Mouse (Mus musculus) erythroblast, adult 5-6 weeks (primary cell): Measurements from ENCODE around the gene Hs3st3a1. TPM values are rescaled to one million over a fixed set of nuclear protein-coding genes. Genes with fewer than 3 reads are reported as not detected.

ENCODE experiments used
- ATAC-seq: replicated peaks from 2 replicates; pipeline ENCODE4 v1.8.0; 2016; ENCODE audit warnings: moderate number of reproducible peaks, mild to moderate bottlenecking, moderate TSS enrichment, inconsistent platforms; ENCODE audit not compliant: poor library complexity, low FRiP score, severe bottlenecking
- total RNA-seq, 2 experiments: library from RNA; stranded (forward) in 1 of 2; stranded (reverse) in 1 of 2; fragments of 150-400 nt in 1 of 2; fragments of 200-764, 138-1000 nt in 1 of 2; gene quantifications; 2 replicates each; pipeline versions ENCODE4 v1.2.3 to v1.2.4; 2015 to 2017; ENCODE audit warnings: low replicate concordance in 2 of 2

The Hs3st3a1 gene
- not detected in 2 replicates for total RNA-seq (2015; ENCODE audit: low replicate concordance)
- total RNA-seq (2017; ENCODE audit: low replicate concordance): not detected in 2 replicates

DNA sequence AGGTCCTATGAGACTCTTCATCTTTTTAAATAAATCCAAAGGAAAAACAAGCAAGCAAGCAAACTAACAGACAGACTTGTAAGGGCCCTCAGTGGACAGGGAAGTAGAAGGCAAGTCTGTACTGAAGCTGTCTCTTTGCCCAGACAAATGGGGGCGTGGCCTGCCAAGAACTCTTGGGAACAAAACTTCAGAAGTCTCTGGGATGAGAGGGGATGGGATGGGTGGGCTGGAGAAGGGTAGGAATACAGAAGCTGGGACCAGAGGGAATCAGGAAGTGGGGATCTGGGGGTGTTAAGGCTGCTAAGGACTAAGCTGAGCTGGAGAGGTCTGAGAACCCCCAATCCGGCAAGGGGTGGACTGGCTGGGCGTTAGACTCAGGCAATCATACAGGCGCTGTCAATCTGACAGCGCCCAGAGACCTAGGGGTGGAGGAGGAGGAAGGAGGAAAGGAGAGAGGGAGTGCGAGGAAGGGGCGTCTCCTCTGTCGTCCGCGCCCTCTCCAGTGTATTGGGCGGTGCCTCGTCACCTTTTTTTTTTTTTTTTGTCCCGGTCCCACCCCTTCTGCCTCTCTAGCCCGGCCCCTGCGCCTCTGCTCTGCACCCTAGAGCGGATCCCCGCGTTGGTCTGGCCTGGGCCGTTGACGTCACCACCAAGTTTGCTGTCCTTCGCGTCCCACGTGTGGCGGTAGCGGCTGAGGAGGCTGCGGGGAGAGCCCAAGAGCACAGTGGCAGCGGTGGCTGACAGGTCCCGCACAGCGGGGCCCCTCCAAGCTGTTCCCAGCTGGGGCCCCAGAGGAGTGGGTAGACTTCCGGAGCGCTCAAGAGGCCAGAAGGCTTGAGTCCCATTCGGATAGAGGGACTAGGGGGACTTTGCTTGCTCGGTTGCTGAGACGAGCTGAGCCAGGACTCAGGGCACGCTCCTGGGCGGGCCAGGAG, at the start of gene Hs3st3a1:
TSS of gene Hs3st3a1 (plus strand) at position 722 of the 935 bp plus-strand sequence.
- no peak for ATAC-seq

DNA sequence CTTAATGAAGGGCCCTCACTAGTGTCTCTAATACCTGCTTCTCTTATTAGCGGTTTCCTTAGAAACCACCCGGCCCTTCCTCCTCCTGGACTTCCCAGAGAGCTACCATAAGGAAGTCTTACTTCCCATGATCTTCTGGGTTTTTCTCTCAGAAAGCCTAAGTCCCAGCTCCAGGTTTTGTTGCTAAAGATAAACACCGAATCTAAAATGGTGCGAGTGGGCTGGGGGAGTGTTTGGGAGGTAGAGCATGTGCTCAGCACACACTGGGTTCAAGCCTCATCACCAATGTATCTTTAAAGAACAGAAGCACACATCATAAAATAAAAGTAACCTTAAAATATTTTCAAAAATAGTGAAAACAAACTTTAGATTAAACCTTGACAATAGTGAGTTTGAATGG, 48.8 kb upstream of the Hs3st3a1 start:
- ATAC-seq: no peak

DNA sequence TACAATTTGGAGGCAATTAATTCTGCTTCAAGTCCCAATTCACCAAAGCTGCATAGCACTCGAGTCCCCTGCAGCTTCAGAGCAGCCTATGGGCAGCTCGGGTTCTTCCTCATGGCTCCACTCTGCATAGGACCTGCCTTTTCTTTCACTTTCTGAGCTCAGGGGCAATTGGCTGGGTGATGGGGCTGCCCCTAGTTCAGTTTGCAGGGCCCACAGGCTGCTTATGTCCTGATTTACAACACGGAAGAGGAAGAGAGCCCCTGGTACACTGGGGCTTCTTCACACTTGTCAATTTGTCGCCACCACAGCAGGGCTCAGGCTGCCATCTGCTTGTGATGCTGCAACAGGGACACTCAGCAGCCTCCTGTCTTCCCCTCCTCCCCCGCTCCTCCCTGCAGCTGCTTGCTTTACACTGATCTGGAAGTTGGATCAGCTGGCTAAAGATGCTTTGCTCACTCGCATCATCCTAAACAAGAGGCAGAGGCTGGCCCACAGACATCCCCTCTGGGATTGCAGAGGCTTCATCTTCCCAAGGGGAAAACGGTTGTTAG, 38.7 kb upstream of the Hs3st3a1 start:
- ATAC-seq: no peak

DNA sequence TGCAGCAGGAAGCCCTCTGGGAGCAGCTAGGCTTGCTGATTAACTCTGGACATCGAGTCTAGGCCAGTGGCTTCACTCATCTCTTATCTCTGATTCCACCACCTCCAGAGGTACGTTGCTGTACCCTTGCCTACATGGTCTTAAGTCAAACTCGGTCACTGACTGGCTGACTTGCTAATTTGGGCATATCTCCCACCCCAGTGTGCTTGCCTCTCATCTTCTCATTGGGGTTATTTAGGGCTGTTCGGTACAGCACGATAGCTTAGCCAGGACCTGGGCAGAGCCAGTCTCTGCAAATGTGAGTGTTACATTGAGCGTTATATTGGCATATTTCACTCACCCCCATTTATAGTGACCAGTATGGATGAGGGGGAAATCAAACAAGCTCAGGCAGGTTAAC, 38.2 kb upstream of the Hs3st3a1 start:
- ATAC-seq: no peak

DNA sequence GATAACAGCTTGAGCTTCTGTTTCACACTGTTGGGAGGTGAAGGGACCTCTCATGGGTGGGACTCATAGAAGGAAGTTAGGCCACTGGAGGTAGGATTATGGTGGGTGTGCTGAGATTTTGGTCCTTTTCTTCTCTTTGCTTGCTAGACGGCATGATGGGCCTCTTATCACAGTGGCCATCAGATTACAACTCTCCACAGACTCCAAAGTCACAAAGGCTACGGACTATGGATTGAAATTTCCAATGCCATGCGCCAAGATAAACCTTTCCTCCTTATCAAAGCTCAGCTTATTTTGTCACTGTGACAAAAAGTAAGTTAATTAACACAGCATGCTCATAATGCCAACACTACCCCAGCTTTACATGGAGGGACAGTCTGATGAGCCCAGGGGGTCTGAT, 37.5 kb upstream of the Hs3st3a1 start:
- ATAC-seq: no peak

DNA sequence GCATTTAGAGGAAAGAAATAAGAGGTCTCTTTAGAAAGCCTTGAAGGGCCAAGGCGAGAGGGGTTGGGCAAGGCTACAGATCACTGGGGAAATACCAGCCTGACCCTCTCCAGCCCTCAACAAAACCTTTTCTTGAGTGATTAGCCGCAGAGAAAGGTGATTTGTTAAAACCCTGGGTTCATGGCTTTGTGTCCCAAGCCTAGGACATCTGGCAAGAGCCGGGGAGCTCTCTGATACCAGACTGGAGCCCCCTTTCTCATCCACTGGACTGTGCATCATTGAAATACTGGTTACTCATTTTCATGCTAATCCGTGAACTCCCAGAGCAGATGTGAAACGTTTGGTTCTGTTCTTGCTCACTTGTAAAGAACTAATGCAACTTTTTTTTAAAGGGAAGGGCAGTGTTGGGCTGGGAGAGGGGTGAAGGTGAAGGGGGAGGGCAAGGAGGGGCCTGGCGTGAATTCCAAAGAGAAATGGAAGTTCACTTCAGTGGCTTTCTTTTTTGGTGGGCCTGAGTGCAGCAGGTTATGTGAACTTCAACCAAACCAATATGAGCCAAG, 34.5 kb upstream of the Hs3st3a1 start:
- ATAC-seq: no peak

DNA sequence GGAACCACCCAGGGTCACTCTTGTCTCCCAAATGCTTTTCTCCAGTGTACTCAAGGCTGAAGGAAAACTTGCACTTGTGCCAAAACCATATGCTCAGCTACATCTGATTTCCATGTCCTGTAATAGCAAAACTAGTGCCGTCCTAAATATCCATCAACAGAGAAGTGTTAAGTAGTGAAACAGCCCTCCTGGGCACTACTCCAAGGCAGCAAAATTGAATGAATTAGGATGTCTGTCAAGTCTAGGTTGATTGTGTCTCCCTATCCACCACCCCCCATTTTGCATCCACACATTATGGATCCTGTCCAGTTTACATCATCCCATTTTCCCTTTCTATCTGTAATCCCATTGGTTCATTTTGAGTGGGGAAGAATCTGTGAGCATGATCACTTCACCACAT, 16.2 kb upstream of the Hs3st3a1 start:
- ATAC-seq: no peak

DNA sequence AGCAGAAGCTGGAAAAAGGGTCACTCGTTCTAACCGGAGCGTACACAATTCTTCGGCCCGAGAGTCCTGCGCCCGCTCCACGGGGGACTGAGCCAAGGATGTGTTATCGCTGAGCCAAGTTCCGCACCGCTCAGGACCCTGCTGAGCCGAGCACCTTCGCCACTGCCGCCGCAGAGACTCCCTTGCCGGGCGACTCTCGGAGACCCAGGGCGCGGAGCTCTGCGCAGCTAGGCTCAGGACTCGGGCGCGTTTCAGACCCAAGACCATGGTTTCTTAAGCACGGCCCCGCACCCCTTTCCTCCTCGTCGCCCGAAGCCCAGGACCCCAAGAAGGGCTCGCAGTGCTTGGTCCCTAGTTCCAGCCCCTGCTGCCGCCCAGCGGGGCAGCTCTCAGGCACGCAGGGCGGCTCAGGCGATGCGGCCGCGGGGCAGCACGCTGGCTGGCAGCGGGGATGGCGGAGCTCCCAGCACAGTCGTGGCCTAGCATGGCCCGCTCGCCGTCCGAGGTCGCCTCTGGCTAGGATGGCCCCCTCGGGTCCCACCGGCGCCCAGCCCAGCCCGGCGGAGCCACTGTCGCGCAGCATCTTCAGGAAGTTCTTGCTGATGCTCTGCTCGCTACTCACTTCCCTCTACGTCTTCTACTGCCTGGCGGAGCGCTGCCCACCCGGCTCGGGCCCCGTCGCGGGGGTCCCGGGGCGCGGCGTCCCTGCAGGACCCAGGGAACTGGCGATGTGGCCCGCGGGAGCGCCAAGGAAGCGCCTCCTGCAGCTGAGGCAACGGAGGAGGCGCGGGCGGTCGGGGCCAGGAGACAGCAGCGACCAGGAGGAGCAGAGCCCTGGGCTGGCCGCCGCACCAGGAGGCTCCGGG, 647 bp downstream of the Hs3st3a1 start:
- no peak for ATAC-seq

DNA sequence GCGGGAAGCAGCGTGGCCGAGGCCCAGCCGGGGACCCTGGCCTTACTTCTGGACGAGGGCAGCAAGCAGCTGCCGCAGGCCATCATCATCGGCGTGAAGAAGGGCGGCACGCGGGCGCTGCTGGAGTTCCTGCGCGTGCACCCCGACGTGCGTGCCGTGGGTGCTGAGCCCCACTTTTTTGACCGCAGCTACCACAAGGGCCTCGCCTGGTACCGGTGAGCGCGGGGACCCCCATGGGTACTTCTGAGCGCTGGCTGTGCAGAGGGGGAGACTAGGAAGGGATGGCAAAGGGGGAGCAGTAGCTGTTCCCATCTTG, 1.2 kb downstream of the Hs3st3a1 start, which contains the start of gene F930015N05Rik:
TSS of gene F930015N05Rik (minus strand) at position 242 of the 316 bp plus-strand sequence.
- no peak for ATAC-seq

DNA sequence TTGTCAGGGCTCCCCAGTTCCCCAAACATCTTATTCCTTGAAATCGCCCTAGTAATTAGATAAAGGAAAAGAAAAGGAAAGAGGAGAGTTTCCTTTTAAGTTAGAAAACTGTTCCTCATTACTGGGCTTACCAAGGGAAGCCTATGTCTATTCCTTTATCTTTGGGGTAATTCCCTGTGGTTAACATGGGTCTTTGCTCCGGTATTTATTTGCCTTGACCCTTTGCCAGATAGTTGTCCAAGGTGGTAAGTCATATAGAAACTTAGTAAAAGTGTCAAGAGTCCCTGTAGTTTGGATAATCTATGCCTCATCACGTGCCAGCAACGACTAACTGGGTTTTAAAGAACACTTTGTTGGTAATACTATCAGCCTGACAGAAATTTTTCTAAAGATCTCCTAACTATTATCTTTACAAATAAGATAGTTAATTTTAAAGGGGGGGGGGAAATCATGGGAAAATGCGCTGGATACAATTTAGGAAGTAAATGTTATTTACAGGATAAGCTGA, 1.7 kb downstream of the Hs3st3a1 start:
- ATAC-seq: no peak

DNA sequence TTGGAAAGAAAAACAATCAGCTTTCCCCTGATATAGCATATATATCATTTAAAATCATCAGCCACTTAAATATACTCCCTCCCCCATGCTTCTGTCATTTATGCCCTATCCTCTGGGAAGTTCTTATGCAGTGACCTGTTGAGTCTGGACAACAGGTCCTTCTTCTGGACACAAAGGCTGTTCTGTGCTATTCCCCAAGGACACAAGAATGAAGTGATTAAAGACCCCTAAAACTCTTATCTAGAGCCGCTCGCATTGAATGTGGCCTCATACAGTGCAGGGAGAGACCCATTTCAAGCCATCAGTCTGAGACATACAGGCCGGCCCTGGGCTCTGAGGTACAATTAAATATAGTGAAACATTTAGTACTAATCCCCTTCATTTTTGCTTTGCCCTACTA, 2.6 kb downstream of the Hs3st3a1 start:
- ATAC-seq: no peak

DNA sequence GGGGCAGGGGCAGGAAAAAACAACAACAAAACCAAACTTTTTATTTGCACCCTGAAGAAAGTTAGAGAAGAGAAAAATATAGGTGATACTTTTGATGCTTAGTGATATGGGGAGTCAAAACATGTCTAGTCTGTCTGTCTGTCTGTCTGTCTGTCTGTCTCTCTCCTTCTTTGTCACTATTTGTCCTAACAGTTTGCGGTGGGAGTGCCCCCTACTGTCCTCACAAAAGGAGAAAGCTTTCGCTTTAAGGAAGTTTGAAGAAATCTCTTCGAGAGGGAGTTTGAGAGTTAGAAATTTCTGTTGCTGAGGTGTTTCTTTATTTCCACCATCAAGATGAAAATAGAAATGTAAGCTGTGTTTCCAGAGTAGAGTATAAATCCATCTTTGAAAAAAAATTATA, 3.8 kb downstream of the Hs3st3a1 start:
- no peak for ATAC-seq

DNA sequence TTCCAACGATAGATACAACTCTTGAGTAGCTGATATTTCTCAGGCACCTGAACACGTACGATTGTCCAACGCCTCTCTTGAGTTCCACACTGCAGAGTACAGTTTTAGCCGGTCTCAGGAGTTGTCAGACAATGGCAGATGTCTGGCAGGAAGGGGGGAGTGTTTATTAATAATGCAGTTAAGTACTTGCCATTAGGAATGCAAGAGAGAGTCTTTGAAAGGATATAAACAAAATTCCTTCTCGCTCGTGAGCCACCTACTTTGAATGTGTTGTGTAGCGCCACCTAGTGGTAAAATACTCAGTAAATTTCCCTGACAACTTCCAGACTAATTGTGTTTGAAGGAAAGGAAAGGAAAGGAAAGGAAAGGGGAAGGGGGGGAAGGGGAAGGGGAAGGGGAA, 7.0 kb downstream of the Hs3st3a1 start:
- no peak for ATAC-seq

DNA sequence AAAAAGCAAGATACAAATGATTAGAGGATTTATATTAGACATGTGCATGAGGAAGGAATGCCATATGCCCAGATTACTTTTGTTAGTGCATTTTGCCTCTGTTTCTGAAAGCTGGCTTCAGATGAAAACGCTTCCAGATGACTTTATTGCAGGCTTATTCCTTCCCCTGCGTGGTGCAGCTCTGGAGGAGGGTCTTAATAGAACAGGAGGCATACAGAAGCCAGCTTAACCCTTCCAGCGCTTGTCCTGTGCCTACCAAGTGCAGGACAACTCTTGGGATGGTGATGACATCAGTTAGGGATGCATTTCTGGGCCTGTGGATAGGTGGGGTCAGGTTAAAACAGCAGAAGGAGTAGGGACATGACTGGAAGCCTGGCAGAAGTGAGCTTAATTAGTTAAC, 7.6 kb downstream of the Hs3st3a1 start:
- no peak for ATAC-seq

DNA sequence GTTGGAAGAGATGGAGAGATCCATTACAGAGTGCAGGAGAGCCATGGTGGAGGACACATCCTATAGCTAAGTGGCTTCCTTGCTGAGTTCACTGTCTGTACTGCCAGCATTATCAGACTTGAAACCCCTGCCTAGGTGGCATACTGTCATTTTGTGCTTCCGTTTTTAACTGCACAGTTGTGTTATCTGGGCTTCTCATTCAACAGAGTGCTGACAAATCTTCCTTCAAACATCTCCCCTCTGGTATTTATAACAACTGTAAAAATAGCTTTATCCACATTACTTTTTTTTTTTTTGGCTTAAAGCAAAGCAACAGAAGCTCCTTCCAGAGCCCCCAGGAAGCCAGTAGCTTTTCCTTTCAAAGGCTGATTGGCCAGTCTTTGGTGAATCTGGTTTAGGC, 10.1 kb downstream of the Hs3st3a1 start:
- no peak for ATAC-seq

DNA sequence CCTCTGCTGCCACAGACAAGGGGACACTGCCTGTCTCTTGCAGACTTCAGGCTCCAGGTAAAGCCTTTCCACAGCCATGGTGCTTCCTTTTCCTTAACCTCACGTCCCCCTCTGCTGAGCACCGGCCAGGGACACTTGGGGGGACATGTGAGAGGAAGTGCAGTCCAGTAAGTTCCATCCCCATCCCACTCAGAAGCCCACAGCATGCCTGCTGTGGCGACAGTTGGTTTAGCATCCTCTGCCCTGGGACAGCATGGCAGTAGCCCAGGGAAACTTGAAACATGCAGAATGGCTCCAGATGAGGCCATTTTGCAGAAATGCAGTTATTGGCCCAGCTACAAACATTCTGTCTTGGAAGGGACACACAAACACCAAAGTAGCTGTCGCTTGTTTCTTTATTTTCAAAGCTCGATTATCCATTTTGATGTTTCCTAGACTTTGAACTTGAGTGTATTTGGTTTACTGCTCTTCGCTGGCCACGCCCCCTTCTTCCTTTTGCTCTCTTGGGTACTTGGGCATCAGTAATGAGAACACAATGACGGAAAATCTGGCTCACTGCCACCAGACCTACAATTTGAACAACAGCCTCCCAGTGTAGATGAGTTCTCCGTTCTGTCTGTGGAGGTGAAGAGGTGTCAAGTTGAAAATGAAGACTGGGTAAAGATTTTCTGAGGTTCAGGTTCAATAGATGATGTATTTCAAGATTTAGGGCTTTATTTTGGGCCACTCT, 13.6 kb downstream of the Hs3st3a1 start:
- ATAC-seq: no peak

DNA sequence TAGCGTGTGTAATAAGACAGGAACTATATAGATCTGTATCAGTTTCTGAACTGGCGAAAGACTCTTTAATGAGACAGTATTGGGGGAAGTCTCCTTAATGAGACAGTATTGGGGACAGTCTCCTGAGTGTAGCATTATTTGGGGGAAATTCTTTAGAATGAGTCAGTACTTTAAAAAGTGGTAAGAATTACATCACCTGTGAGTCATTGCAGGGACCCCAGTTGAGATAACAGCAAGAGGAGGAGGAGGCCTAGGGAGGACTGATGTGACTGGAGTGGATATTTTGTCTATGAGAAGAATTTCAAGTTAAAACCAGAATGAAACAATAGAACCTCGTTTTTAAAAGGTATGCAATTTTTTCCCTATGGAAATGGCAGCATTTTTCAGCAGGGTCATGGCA, 26.6 kb downstream of the Hs3st3a1 start:
- no peak for ATAC-seq

DNA sequence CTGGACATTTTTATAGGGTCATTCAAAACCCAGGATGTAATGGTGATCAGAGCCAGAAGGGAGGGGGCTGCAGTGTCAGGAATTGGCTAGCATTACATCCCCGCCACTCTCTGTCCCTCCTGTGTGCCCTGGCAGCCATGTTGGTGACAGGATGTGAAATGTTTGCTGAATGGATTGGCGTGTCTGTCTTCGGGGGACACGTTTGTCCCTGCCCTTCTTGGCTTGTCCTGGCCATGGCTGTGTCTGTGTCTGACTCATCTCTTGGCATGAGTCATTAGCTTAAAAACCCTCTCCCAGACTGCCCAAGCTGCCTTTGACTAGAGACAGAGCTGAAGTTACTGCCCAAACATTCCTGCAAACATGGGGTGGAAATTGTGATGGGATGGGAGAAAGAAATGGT, 33.6 kb downstream of the Hs3st3a1 start:
- no peak for ATAC-seq

DNA sequence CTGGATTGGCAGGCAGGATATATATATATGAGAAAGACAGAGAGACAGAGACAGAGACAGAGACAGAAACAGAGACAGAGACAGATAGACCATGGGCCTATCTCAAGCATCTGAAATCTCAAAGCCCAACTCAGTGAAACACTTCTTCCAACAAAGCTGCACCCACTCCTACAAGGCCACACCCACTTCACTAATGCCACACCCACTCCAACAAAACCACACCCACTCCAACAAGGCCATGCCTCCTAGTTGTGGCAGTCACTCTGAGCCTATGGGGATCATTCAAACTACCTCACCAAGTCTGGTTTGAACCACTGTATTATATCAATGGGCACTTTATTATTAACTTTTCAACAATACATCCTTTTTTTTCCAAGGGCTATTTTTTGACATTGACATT, 35.6 kb downstream of the Hs3st3a1 start:
- ATAC-seq: no peak
